Mouse (Mus musculus): ENCODE measurements around the gene Nrm.

DNA sequence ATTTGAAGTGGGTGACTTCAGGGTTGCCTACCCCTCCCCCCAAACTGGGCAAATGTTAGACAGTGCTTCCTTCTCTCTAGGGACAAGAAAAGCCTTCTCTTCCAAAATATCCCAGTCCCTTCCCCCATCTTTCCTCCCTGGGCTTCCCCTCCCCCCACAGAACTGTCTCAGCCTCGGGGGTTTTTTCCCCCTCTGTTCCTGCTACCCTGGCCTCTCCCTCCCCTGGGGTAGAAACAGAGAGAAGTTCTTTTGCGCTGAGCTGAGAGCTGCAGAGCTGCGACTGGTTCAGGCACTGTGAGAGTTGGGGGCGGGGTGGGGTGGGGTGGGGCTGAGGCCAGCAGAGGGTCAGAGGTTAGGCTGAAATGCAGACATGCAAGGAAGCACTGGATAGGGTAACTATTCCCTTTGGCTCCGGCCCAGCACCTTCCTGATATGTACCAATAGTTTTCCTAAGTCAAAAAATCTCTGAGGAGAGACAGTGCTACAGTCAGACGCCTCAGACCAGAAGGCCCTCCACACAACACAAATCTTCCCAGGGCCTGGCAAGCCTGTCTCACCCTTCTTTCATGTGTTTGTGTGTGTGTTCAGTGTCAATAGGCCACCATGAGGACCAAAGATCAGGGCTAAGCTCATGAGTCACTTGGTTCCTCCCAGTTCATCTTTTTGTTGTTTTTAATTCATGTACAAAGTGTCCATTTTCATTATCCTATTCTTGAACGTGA, 8.4 kb downstream of the Nrm start:
- TF ChIP-seq GATA1 (IDR thresholded peaks at IDR 0.05; ENCODE audit: low read length) (no peak), TAL1 (IDR thresholded peaks at IDR 0.05; ENCODE audit: low read length) (no peak)
